12 mouse cellular contexts compared by ENCODE assay signal in the genomic region with DNA sequence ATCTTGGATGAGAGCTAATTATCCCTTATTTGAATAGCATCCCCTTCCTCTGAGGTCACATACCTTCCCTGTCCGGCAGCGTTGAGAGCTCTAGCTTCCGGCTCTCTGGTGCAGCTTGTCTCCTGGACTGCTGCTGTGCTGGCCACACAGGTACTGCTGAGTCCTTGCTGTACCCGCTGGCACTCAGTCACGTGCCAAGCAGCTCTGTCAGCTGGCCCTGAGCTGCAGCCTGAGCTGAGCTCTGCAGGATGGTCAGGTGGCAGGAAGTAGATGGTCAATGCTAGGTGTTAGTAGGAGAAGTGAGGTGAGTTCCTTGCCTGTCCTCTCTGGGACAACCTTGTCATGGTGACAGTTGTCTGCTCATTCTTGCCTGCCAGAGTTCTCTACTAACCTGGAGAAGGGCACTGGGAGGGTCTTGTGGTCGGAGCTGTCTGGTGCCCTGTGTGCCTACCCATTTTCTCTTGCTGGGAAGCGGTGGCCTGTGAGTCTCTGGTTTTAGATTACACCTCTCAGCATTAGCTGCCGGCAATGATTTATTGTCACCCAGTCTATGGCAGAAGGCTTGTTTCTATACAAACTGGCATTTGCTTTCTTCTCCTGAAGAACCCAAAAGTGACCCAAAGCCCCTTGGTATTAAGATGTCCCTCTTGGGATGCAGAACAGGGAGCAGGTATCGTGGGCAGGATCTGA. TPM values are rescaled to one million over a fixed set of nuclear protein-coding genes. Genes with fewer than 3 reads are reported as not detected.
A peak's percentile ranks its signal among the peaks of the same experiment; 100 is the strongest.
DNase-seq lines count a peak whose midpoint lies in the region; ATAC-seq and TF ChIP-seq lines count a peak whose summit lies in the region.
"Had no signal": no experiment of that assay in that cellular context is flagged by ENCODE, and none has a peak within 500 bp of the region (broad histone marks: within the 10 kb centered on the region; RNA-seq: fewer than 3 reads in every experiment).

No protein-coding gene starts in this region.

- H3K27ac ChIP-seq in heart, postnatal 0 days (ENCODE audit: low read depth), result peak overlapping the region; percentile 77
- peak overlapping the region; percentile 62 for H3K27ac ChIP-seq in midbrain, embryonic 15.5 days

- TF ChIP-seq CTCF in heart, postnatal 0 days (IDR thresholded peaks at IDR 0.05; ENCODE audit: low read depth), result no peak

- ATAC-seq in heart, postnatal 0 days (ENCODE audit: insufficient read depth, low read depth), result no peak
- ATAC-seq in midbrain, embryonic 15.5 days (replicated peaks), result no peak

- H3K36me3 ChIP-seq in heart, postnatal 0 days (replicated peaks; ENCODE audit: control insufficient read depth, insufficient read depth, low read length), result peaks cover 35% of the 10 kb centered on the region
- H3K36me3 ChIP-seq in midbrain, embryonic 15.5 days (replicated peaks), result no peaks in the 10 kb centered on the region; the same call in 1 of the 2 replicates

- H3K4me1 ChIP-seq in heart, postnatal 0 days (ENCODE audit: control insufficient read depth, insufficient read depth), result 0 out of 2 replicates have a peak, but pooled peaks cover 10% of the 10 kb centered on the region
- H3K4me1 ChIP-seq in midbrain, embryonic 15.5 days, result peaks cover 31% of the 10 kb centered on the region

- DNase-seq in heart, postnatal 0 days (ENCODE audit: low spot score), result no peak
- no peak for DNase-seq in heart, postnatal 36 days
- DNase-seq in cerebellum, postnatal 14 days, result peak; percentile 44 to 52
- peak; percentile 55 for DNase-seq in kidney, adult 18-20 months
- no peak for DNase-seq in frontal cortex, adult 2 months (ENCODE audit: extremely low spot score in 1 of 2, low spot score in 1 of 2)
- DNase-seq in gastrocnemius, adult 18-20 months (ENCODE audit: low spot score), result no peak
- DNase-seq in embryo, embryonic 9.5 days (ENCODE audit: extremely low spot score), result no peak
- DNase-seq: adrenal gland, adult 8-10 months; liver had no signal

- WGBS in heart, postnatal 0 days, result 73% methylated on average over 9 of the region's 9 CpGs
- 51% methylated on average over 9 of the region's 9 CpGs for WGBS in midbrain, embryonic 15.5 days

- intact Hi-C loops in heart, postnatal 36 days (cut with DNase I), result no loop called here

- H3K9ac ChIP-seq in heart, postnatal 0 days (replicated peaks; ENCODE audit: low read depth, low read length), result no peak overlapping the region
- H3K9ac ChIP-seq in midbrain, embryonic 15.5 days, result no peak overlapping the region
- H3K9ac ChIP-seq: embryonic facial prominence, embryonic 15.5 days had no signal

- no peaks in the 10 kb centered on the region for H3K9me3 ChIP-seq in heart, postnatal 0 days (replicated peaks; ENCODE audit: control insufficient read depth, low read length)
- no peaks in the 10 kb centered on the region for H3K9me3 ChIP-seq in midbrain, embryonic 15.5 days
- H3K9me3 ChIP-seq: embryonic facial prominence, embryonic 15.5 days had no signal

- TF ChIP-seq EP300 in heart, postnatal 0 days (IDR thresholded peaks at IDR 0.05; ENCODE audit: low read depth), result no peak

- H3K4me3 ChIP-seq in heart, postnatal 0 days (ENCODE audit: low read depth, low read length), result no peak overlapping the region
- no peak overlapping the region for H3K4me3 ChIP-seq in midbrain, embryonic 15.5 days
- H3K4me3 ChIP-seq: embryonic facial prominence, embryonic 15.5 days had no signal

- no peaks in the 10 kb centered on the region for H3K27me3 ChIP-seq in heart, postnatal 0 days (ENCODE audit: control insufficient read depth, insufficient read depth, low read length)
- H3K27me3 ChIP-seq in midbrain, embryonic 15.5 days (replicated peaks), result no peaks in the 10 kb centered on the region
- H3K27me3 ChIP-seq: embryonic facial prominence, embryonic 15.5 days had no signal

- H3K4me2 ChIP-seq in heart, postnatal 0 days (ENCODE audit: low read depth, low read length), result no peak overlapping the region
- no peak overlapping the region for H3K4me2 ChIP-seq in midbrain, embryonic 15.5 days
- H3K4me2 ChIP-seq: embryonic facial prominence, embryonic 15.5 days had no signal

RNA-seq across cellular contexts. Expression of a gene that starts 53.1 kb away (rescaled TPM):
- total RNA-seq in heart, postnatal 0 days (2014; rRNA removed; ENCODE audit: low replicate concordance), result not detected in 2 replicates
- polyA plus RNA-seq in heart, postnatal 0 days (2015; fragmentation: Nextera tagmentation; extraction: Ambion mirVana), result 0.12 and 0.25 TPM in 2 replicates
- not detected for total RNA-seq in heart, postnatal 36 days (2021)
- not detected in 2 replicates for polyA plus RNA-seq in midbrain, embryonic 15.5 days (2015; fragmentation: Nextera tagmentation; extraction: Ambion mirVana)
- 0.50 and 0.62 TPM in 2 replicates for polyA plus RNA-seq in frontal cortex, adult 2 months (2012; rRNA removed)
- total RNA-seq in gastrocnemius, adult 18-20 months (2021), result not detected
- polyA plus RNA-seq: embryonic facial prominence, embryonic 15.5 days; neural tube, embryonic 11.5 days had no signal

Comparison
In these comparisons a context has a peak if more than half of its experiments do, and no peak if none do; other contexts are left out.
1. DNase-seq: peak in cerebellum, postnatal 14 days (2 of 2) and kidney, adult 18-20 months (single experiment); none in heart, postnatal 0 days (single experiment), heart, postnatal 36 days (0 of 2), frontal cortex, adult 2 months (0 of 2), gastrocnemius, adult 18-20 months (single experiment) and embryo, embryonic 9.5 days (single experiment).